Mouse (Mus musculus) neural tube, embryonic 12.5 days (tissue): ENCODE data around the gene Il22ra1. TPM values are rescaled to one million over a fixed set of nuclear protein-coding genes. Genes with fewer than 3 reads are reported as not detected.

Experiments
- ATAC-seq: fragments of 200-750 bp; cut with Nextera tagmentation; 2 replicates; pipeline ENCODE4 v1.8.0; 2017; ENCODE audit warnings: low read depth, mild to moderate bottlenecking, moderate TSS enrichment, moderate library complexity; ENCODE audit not compliant: low FRiP score
- H3K27ac ChIP-seq: fragments of 300-500 bp; sonication (generic); 2 replicates; pipeline ENCODE4 v1.5.1; 2016
- H3K27me3 ChIP-seq: fragments of 300-500 bp; sonication (generic); replicated peaks from 2 replicates; pipeline ENCODE4 v1.6.1; 2016; ENCODE audit warnings: mild to moderate bottlenecking
- H3K36me3 ChIP-seq: fragments of 300-500 bp; sonication (generic); 2 replicates; pipeline ENCODE4 v1.6.1; 2016; ENCODE audit warnings: mild to moderate bottlenecking
- H3K4me1 ChIP-seq: fragments of 300-500 bp; sonication (generic); 2 replicates; pipeline ENCODE4 v1.6.1; 2016
- H3K4me2 ChIP-seq: fragments of 300-500 bp; sonication (generic); replicated peaks from 2 replicates; pipeline ENCODE4 v1.6.1; 2016; ENCODE audit warnings: mild to moderate bottlenecking
- H3K4me3 ChIP-seq: fragments of 300-500 bp; sonication (generic); 2 replicates; pipeline ENCODE4 v1.5.1; 2016
- H3K9ac ChIP-seq: fragments of 300-500 bp; sonication (generic); 2 replicates; pipeline ENCODE4 v1.6.1; 2016; ENCODE audit warnings: mild to moderate bottlenecking
- H3K9me3 ChIP-seq: fragments of 300-500 bp; sonication (generic); 2 replicates; pipeline ENCODE4 v1.6.1; 2016; ENCODE audit warnings: mild to moderate bottlenecking
- WGBS: fragments of 180-500 bp; shearing (Covaris S2); methylation state at CpG from one replicate; pipeline ENCODE4 v1.1.7; 2016; 5-methylcytosine and 5-hydroxymethylcytosine counted together
- polyA plus RNA-seq: library from polyadenylated mRNA; unstranded; fragments of >200 nt; fragmentation: Nextera tagmentation; extraction: Ambion mirVana; gene quantifications from 2 replicates; pipeline ENCODE4 v1.2.1, GENCODE M21; 2016

Il22ra1 gene
- not detected in 2 replicates for polyA plus RNA-seq

DNA sequence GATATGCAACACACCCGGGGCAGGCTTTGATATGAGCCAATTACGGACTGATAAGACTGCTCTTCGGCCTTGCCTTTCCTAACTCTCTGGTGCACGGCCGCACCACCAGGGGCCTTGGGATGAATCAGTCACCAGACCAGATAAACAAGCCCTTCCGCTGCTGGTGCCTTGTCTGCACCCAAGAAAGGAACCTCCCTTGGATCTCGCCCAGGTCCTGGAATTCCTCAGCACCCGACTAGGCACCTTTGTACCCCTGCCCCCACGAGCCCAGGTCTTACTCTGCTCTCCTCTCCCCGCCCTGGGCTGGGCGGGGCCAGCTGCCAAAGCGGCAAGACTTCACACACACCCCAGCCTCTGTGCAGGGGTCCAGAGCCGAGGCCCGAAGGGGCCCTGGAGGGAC lies at the start of gene Il22ra1:
Gene Il22ra1, plus strand, starts transcription at position 356 of the 400 bp plus-strand sequence.
- no peak for ATAC-seq
- peaks cover 3% of the 10 kb centered on the region; the same call in 1 of the 2 replicates for H3K9me3 ChIP-seq
- no peak within 1 kb of the TSS for H3K4me3 ChIP-seq
- WGBS: 69% methylated on average over 14 of the region's 14 CpGs
- no peaks in the 10 kb centered on the region for H3K36me3 ChIP-seq
- no peak within 1 kb of the TSS for H3K27ac ChIP-seq
- no peaks in the 10 kb centered on the region for H3K4me1 ChIP-seq
- no peak within 1 kb of the TSS for H3K9ac ChIP-seq
- H3K4me2 ChIP-seq: no peak within 1 kb of the TSS
- no peaks in the 10 kb centered on the region for H3K27me3 ChIP-seq

DNA sequence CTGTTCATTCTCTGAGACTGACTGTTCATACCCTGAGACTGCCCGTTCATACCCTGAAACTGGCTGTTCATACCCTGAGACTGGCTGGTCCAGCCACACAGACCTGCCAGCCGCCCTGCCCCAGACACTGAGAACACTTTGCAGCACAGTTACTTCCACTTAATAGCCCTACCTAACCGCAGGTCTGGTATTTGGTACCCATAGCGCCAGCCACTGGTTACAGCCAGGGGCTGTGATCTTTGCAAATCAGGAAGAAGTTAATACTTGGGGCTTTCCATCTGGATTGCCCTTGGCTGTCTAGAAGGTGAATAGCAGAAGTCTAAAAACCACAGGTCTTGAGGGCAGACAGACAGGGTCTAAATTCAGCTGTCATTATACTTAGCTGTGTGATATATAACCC lies 48.7 kb upstream of the Il22ra1 start:
- H3K9me3 ChIP-seq: no peaks in the 10 kb centered on the region
- H3K36me3 ChIP-seq: no peaks in the 10 kb centered on the region
- no peaks in the 10 kb centered on the region; the same call in 1 of the 2 replicates for H3K27me3 ChIP-seq
- no peak overlapping the region for H3K4me3 ChIP-seq
- no peak overlapping the region for H3K27ac ChIP-seq
- no peak overlapping the region for H3K4me2 ChIP-seq
- WGBS: 73% methylated on average over 4 of the region's 4 CpGs
- ATAC-seq: no peak
- H3K4me1 ChIP-seq: 0 out of 2 replicates have a peak, but pooled peaks cover 6% of the 10 kb centered on the region
- no peak overlapping the region for H3K9ac ChIP-seq

DNA sequence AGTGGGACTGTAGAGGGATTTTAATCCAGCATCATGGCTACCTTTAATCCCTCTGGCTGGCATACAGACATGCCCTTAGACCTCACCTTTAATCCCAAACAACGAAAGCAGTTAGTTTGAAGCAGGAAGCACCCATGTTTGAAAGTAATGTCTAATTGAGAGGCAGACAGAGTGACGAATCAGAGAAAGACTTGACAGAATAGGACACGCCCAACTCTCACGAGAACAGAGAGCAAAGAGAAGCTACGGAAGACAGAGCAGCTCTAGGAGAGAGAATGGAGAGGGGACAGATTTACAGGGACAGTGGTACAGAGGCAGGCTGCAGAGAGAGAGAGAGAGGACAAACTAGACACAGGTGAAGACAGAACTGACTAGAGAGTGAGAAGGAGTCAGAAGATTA lies 46.2 kb upstream of the Il22ra1 start:
- no peaks in the 10 kb centered on the region for H3K36me3 ChIP-seq
- H3K9ac ChIP-seq: no peak overlapping the region
- peaks cover 22% of the 10 kb centered on the region for H3K27me3 ChIP-seq
- H3K4me2 ChIP-seq: no peak overlapping the region
- peaks cover 12% of the 10 kb centered on the region for H3K4me1 ChIP-seq
- no peak overlapping the region for H3K27ac ChIP-seq
- 81% methylated on average over 5 of the region's 5 CpGs for WGBS
- H3K9me3 ChIP-seq: no peaks in the 10 kb centered on the region
- ATAC-seq: no peak
- H3K4me3 ChIP-seq: no peak overlapping the region

DNA sequence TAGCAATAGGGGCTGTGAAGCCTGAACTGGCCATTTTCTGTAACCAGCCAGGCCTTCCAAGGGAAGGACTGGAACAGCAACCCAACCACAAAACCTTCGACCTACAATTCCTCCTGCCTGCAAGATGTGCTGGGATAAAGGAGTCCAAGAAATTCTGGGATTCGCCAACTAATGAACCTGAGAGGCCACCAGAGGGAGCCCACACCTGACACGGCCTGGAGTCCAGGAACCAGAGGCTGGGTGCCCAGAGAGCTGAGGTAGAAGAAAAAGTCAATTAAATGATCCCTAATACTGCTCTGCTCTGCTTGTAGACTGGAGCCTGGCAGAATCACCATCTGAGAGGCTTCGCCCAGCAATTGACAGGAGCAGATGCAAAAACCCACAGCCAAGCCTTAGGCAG lies 44.4 kb upstream of the Il22ra1 start:
- H3K27ac ChIP-seq: no peak overlapping the region
- H3K27me3 ChIP-seq: peaks cover 37% of the 10 kb centered on the region
- no peak for ATAC-seq
- no peaks in the 10 kb centered on the region for H3K36me3 ChIP-seq
- H3K4me1 ChIP-seq: peaks cover 12% of the 10 kb centered on the region
- no peak overlapping the region for H3K4me2 ChIP-seq
- H3K4me3 ChIP-seq: no peak overlapping the region
- 25% methylated on average over 4 of the region's 4 CpGs for WGBS
- no peak overlapping the region for H3K9ac ChIP-seq
- H3K9me3 ChIP-seq: no peaks in the 10 kb centered on the region

DNA sequence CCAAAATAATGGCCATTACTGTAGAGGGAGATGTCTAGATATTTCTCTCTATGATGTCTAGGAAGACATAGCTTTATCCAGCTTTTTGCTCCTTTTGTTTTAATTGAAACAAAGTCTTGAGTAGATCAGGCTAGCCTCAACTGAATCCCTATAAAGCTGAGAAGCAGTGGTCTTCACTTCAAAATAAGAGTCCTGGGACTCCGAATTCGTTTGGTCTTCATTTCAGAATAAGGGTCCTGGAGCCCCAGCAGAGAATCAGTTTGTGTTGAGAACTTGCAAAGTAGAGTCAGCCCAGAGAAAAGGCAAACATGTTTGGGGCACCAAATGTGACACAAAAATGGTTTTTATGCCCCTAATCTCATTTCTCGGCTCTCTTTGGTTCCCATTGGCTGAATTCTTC lies 43.2 kb upstream of the Il22ra1 start:
- Histone ChIP-seq H3K27me3 (peaks cover 40% of the 10 kb centered on the region), H3K9me3 (no peaks in the 10 kb centered on the region), H3K27ac (no peak overlapping the region), H3K36me3 (no peaks in the 10 kb centered on the region), H3K4me1 (peaks cover 12% of the 10 kb centered on the region), H3K4me3 (no peak overlapping the region), H3K4me2 (no peak overlapping the region), H3K9ac (no peak overlapping the region)
- 30% methylated on average over 3 of the region's 3 CpGs for WGBS
- ATAC-seq: no peak

DNA sequence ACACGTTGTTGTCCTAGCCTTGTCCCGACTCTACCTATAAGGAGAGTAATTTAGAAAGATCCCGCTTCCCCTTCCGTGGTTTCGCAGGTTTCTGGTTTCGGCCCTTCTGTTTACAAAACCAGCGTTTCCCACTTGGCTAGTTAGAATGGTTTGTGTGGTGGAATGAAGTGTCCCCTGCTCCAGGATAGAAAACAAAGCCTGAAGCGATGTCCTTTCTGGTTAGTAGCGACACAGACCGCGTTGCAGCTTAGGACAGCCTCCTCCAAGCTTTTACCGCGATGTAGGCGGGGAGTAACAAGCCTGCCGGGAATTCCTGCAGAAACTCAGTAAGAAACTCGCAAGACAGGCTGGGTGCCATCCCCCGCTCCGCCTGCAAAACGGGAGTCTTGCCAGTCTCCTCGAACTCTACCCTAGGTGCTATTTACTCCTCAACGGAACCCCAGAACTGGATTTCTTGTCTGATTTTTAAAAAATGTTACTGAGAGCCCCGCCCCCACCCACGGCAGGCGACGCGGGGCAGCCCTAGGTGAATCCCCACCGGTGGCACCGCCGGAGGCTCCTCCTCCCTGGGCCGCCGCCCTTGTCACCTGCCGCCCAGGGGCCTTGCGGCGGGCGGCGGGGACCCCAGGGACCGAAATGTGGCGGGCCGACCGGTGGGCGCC lies 41.9 kb upstream of the Il22ra1 start, which contains the start of gene Ifnlr1:
Gene Ifnlr1, plus strand, starts transcription at position 382 of the 662 bp plus-strand sequence.
- H3K27ac ChIP-seq: no peak within 1 kb of the TSS
- H3K4me3 ChIP-seq: peak within 1 kb of the TSS; percentile 45
- H3K9me3 ChIP-seq: no peaks in the 10 kb centered on the region
- peaks cover 12% of the 10 kb centered on the region for H3K4me1 ChIP-seq
- no peak for ATAC-seq
- H3K9ac ChIP-seq: peak within 1 kb of the TSS; percentile 57
- peaks cover 40% of the 10 kb centered on the region for H3K27me3 ChIP-seq
- no peaks in the 10 kb centered on the region for H3K36me3 ChIP-seq
- WGBS: under 1% methylated on average over 41 of the region's 41 CpGs
- peak within 1 kb of the TSS; percentile 97 for H3K4me2 ChIP-seq

GRCm38 (mm10) chr4:135686568-135686953 lies 41.4 kb upstream of the Il22ra1 start:
- Histone ChIP-seq H3K36me3 (no peaks in the 10 kb centered on the region), H3K27ac (no peak overlapping the region), H3K4me1 (peaks cover 12% of the 10 kb centered on the region), H3K9ac (peak overlapping the region; percentile 57), H3K4me2 (peak overlapping the region; percentile 97), H3K9me3 (no peaks in the 10 kb centered on the region), H3K4me3 (peak overlapping the region; percentile 45), H3K27me3 (peaks cover 40% of the 10 kb centered on the region)
- ATAC-seq: no peak
- 1% methylated on average over 21 of the region's 21 CpGs for WGBS

DNA sequence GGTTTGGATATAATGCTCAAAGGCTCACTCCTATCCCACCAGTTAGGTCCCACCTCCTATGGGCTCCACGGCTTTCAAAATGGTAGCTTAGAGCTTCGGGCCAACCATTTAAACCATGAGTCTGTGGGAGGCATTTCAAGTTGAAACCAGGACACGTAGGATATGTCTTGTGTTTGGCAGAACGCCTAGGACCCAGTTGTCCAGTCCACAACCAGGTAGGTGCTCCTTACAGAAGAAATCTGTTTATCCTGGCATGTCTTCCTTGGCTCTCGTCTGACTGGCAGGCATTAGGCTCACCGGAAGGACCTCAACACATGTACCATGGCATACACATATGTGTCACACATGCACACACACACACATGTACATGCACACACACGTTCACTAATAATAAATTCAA lies 38.2 kb upstream of the Il22ra1 start:
- ATAC-seq: no peak
- Histone ChIP-seq H3K9me3 (no peaks in the 10 kb centered on the region), H3K36me3 (no peaks in the 10 kb centered on the region), H3K4me3 (no peak overlapping the region), H3K4me2 (no peak overlapping the region), H3K27ac (no peak overlapping the region), H3K9ac (no peak overlapping the region), H3K4me1 (peaks cover 12% of the 10 kb centered on the region), H3K27me3 (peaks cover 38% of the 10 kb centered on the region)
- WGBS: 92% methylated on average over 7 of the region's 7 CpGs

DNA sequence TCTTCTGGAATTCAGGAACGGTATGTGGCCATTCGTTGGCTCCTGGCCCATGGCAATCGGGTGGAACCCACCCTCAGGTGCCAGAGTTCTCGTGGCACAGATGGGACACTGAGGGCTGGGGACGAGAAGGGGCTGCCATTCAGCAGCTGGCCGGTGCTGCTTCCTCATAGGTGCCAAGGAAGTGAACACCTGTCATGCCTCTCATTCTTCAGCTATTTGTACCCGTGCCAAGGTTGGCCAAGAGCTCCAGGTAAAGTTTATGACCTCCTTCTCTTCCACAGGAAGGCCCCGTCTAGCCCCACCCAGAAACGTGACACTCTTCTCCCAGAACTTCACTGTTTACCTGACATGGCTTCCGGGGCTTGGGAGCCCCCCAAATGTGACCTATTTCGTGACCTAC lies 37.7 kb upstream of the Il22ra1 start:
- Histone ChIP-seq H3K4me1 (peaks cover 12% of the 10 kb centered on the region), H3K9ac (no peak overlapping the region), H3K27me3 (peaks cover 34% of the 10 kb centered on the region), H3K36me3 (no peaks in the 10 kb centered on the region), H3K27ac (no peak overlapping the region), H3K4me2 (no peak overlapping the region), H3K9me3 (no peaks in the 10 kb centered on the region), H3K4me3 (no peak overlapping the region)
- 87% methylated on average over 11 of the region's 11 CpGs for WGBS
- ATAC-seq: no peak

GRCm38 (mm10) chr4:135692916-135693315 lies 35.1 kb upstream of the Il22ra1 start:
- Histone ChIP-seq H3K4me2 (no peak overlapping the region), H3K27ac (no peak overlapping the region), H3K27me3 (peaks cover 7% of the 10 kb centered on the region), H3K9ac (no peak overlapping the region), H3K36me3 (no peaks in the 10 kb centered on the region), H3K4me1 (no peaks in the 10 kb centered on the region), H3K4me3 (no peak overlapping the region), H3K9me3 (0 out of 2 replicates have a peak, but pooled peaks cover 4% of the 10 kb centered on the region)
- 84% methylated on average over 4 of the region's 4 CpGs for whole genome bisulfite sequencing
- ATAC-seq: no peak

DNA sequence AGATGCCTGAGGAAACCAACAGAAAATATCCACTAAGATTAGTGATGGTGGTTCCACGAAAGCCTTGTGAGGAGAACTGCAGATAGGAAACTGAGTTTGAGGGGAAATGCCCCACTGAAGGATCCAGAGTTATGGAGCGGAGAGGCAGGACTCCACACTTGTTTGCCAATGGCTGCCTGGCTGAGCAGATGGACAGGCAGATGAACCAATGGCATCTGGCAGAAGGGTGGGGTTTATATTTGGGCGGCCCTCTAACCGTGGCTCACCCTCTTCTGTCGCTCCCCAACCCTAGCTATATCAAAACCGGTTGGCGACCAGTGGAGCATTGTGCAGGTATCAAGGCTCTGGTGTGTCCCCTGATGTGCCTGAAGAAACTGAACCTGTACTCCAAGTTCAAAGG lies 29.5 kb upstream of the Il22ra1 start:
- H3K36me3 ChIP-seq: no peaks in the 10 kb centered on the region
- 85% methylated on average over 7 of the region's 7 CpGs for WGBS
- no peak overlapping the region for H3K4me3 ChIP-seq
- H3K9me3 ChIP-seq: 0 out of 2 replicates have a peak, but pooled peaks cover 4% of the 10 kb centered on the region
- no peak for ATAC-seq
- H3K27me3 ChIP-seq: no peaks in the 10 kb centered on the region
- no peaks in the 10 kb centered on the region for H3K4me1 ChIP-seq
- no peak overlapping the region for H3K27ac ChIP-seq
- no peak overlapping the region for H3K9ac ChIP-seq
- no peak overlapping the region for H3K4me2 ChIP-seq

- no peak overlapping the region for H3K9ac ChIP-seq
- 82% methylated on average over 13 of the region's 13 CpGs for WGBS
- ATAC-seq: no peak
Observed at GRCm38 (mm10) chr4:135703497-135703896, 24.5 kb upstream of the Il22ra1 start.

DNA sequence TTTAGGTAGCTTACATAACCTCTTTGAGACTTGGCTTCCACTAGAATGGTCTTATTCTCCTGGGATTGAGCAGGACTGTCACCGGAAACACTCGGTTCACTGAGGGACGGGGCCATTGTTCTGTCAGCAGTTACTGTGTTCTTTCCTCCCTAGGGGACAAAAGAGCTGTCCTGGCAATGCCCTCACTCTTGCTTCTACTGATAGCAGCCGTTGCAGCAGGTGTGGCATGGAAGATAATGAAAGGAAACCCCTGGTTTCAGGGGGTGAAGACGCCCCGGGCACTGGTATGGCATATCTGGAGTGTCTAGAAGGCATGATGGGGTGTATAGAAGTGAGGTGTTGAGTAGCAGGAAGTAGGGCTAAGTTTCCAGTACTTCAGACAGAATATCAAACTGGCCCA lies 24.0 kb upstream of the Il22ra1 start:
- no peak overlapping the region for H3K9ac ChIP-seq
- no peaks in the 10 kb centered on the region for H3K36me3 ChIP-seq
- H3K27ac ChIP-seq: no peak overlapping the region
- no peak overlapping the region for H3K4me2 ChIP-seq
- ATAC-seq: no peak
- H3K27me3 ChIP-seq: no peaks in the 10 kb centered on the region
- no peak overlapping the region for H3K4me3 ChIP-seq
- H3K9me3 ChIP-seq: no peaks in the 10 kb centered on the region
- peaks cover 2% of the 10 kb centered on the region; the same call in 1 of the 2 replicates for H3K4me1 ChIP-seq
- WGBS: 51% methylated on average over 6 of the region's 6 CpGs

More at GRCm38 (mm10) chr4:135703497-135703896, 24.5 kb upstream of the Il22ra1 start:
- H3K4me1 ChIP-seq: no peaks in the 10 kb centered on the region
- no peaks in the 10 kb centered on the region for H3K27me3 ChIP-seq
- no peak overlapping the region for H3K27ac ChIP-seq
- H3K4me3 ChIP-seq: no peak overlapping the region
- H3K36me3 ChIP-seq: no peaks in the 10 kb centered on the region
- H3K9me3 ChIP-seq: no peaks in the 10 kb centered on the region
- H3K4me2 ChIP-seq: no peak overlapping the region
